8 mouse cellular contexts compared by ENCODE assay signal in the genomic region with DNA sequence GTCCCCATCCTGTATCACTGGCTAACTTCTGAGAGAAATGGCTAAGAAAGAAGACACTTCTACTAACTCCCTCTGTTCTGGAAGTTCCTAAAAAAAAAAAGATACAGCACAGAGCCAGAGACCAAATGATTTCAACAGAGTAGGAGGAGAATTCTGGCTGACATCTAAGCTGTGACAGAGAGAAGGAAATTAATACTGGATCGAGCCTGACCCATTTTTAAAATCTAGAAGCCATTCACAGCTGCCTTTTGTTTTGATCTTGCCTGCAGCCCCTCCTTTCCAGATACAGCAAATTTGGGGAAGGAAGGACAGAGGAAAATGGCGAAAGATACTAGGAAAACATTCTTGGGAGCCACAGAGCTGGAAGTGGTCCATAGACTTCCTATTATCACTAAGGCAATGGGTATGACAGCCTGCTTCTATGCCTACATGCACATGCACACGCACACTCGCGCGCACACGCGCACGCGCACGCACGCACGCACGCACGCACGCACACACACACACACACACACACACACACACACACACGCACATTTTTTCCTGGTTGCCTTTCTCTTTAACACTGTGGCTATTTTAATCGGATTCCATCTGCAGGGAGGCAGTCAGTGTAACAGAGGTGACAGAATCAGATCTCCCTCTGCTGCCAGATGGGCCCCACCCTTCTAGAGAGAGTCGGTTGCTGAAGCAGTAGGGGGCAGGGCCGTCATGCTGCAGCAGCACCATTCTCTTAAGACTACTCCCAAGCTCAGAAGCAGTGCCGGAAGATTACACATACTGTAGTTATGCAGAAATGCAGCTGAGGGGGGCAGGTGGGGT. TPM values are rescaled to one million over a fixed set of nuclear protein-coding genes. Genes with fewer than 3 reads are reported as not detected.
DNase-seq lines count a peak whose midpoint lies in the region; ATAC-seq and TF ChIP-seq lines count a peak whose summit lies in the region.

No protein-coding gene starts in this region.

- H3K4me3 ChIP-seq in embryonic facial prominence, embryonic 10.5 days = peak overlapping the region; percentile 96; the same call in 1 of the 2 replicates
- peak overlapping the region; percentile 18 for H3K4me3 ChIP-seq in kidney, postnatal 0 days (replicated peaks; ENCODE audit: low read depth, low read length)
- H3K4me3 ChIP-seq in liver, embryonic 14.5 days (ENCODE audit: insufficient read depth in 1 of 2, low read depth in 2 of 2, low read length in 2 of 2) = peak overlapping the region; percentile 49 to 61; a peak in 3 of 4 replicates
- H3K4me3 ChIP-seq in neural tube, embryonic 15.5 days (replicated peaks) = peak overlapping the region; percentile 93

- no peak overlapping the region for H3K9ac ChIP-seq in kidney, postnatal 0 days (ENCODE audit: low read depth, low read length)
- H3K9ac ChIP-seq in liver, embryonic 14.5 days (replicated peaks) = peak overlapping the region; percentile 35
- peak overlapping the region; percentile 83 for H3K9ac ChIP-seq in neural tube, embryonic 15.5 days (replicated peaks)

- peak overlapping the region; percentile 52; the same call in 1 of the 2 replicates for H3K27ac ChIP-seq in embryonic facial prominence, embryonic 10.5 days (replicated peaks)
- H3K27ac ChIP-seq in kidney, postnatal 0 days = peak overlapping the region; percentile 47; the same call in 1 of the 2 replicates
- H3K27ac ChIP-seq in liver, embryonic 14.5 days = no peak overlapping the region
- H3K27ac ChIP-seq in neural tube, embryonic 15.5 days (replicated peaks) = peak overlapping the region; percentile 88

- peaks cover 8% of the 10 kb centered on the region for H3K36me3 ChIP-seq in embryonic facial prominence, embryonic 10.5 days (replicated peaks)
- H3K36me3 ChIP-seq in kidney, postnatal 0 days (ENCODE audit: insufficient read depth, low read length) = no peaks in the 10 kb centered on the region
- peaks cover 6% of the 10 kb centered on the region; the same call in 1 of the 2 replicates for H3K36me3 ChIP-seq in liver, embryonic 14.5 days (replicated peaks; ENCODE audit: control insufficient read depth, insufficient read depth, low read depth)
- H3K36me3 ChIP-seq in neural tube, embryonic 15.5 days = no peaks in the 10 kb centered on the region

- peak; percentile 26 for DNase-seq in thymus, postnatal 14 days
- no peak for DNase-seq in thymus, postnatal 10 days (ENCODE audit: low spot score in 2 of 2)
- DNase-seq in embryonic facial prominence, embryonic 10.5 days (ENCODE audit: low spot score) = peak; percentile 29
- DNase-seq in heart, adult 8-10 months (ENCODE audit: low spot score) = peak; percentile 65
- DNase-seq in kidney, postnatal 0 days (ENCODE audit: low spot score) = peak; percentile 85
- DNase-seq in liver, embryonic 14.5 days (ENCODE audit: low read depth in 3 of 3, low spot score in 3 of 3) = peak; percentile 51 to 55 (median 54)
- no peak for DNase-seq in spleen, postnatal 14 days (ENCODE audit: low spot score in 2 of 2)

- H3K4me2 ChIP-seq in kidney, postnatal 0 days (ENCODE audit: low read length) = peak overlapping the region; percentile 83
- H3K4me2 ChIP-seq in liver, embryonic 14.5 days (ENCODE audit: low read depth) = peak overlapping the region; percentile 84
- peak overlapping the region; percentile 82 for H3K4me2 ChIP-seq in neural tube, embryonic 15.5 days

- peak; percentile 16; the same call in 1 of the 2 replicates for TF ChIP-seq EP300 in liver, embryonic 14.5 days (IDR thresholded peaks at IDR 0.05; ENCODE audit: low read depth)

- peaks cover 7% of the 10 kb centered on the region for H3K27me3 ChIP-seq in embryonic facial prominence, embryonic 10.5 days (replicated peaks; ENCODE audit: low read depth, poor library complexity, severe bottlenecking)
- H3K27me3 ChIP-seq in kidney, postnatal 0 days (ENCODE audit: insufficient read depth, low read length) = no peaks in the 10 kb centered on the region
- H3K27me3 ChIP-seq in liver, embryonic 14.5 days (ENCODE audit: control insufficient read depth, insufficient read depth, low read length) = no peaks in the 10 kb centered on the region
- H3K27me3 ChIP-seq in neural tube, embryonic 15.5 days (replicated peaks) = no peaks in the 10 kb centered on the region

- no peaks in the 10 kb centered on the region for H3K9me3 ChIP-seq in embryonic facial prominence, embryonic 10.5 days
- H3K9me3 ChIP-seq in kidney, postnatal 0 days (replicated peaks; ENCODE audit: low read length) = no peaks in the 10 kb centered on the region
- no peaks in the 10 kb centered on the region for H3K9me3 ChIP-seq in liver, embryonic 14.5 days (ENCODE audit: control insufficient read depth, low read length)
- H3K9me3 ChIP-seq in neural tube, embryonic 15.5 days (replicated peaks) = no peaks in the 10 kb centered on the region

- TF ChIP-seq CTCF in kidney, postnatal 0 days (IDR thresholded peaks at IDR 0.05; ENCODE audit: low read depth) = peak; percentile 18; the same call in 1 of the 2 replicates
- TF ChIP-seq CTCF in liver, embryonic 14.5 days (IDR thresholded peaks at IDR 0.05; ENCODE audit: low read depth) = peak; percentile 33

- ATAC-seq in kidney, postnatal 0 days (replicated peaks; ENCODE audit: low FRiP score, low read depth) = peak; percentile 52
- peak; percentile 29; the same call in 1 of the 2 replicates for ATAC-seq in liver, embryonic 14.5 days (ENCODE audit: insufficient read depth)
- ATAC-seq in neural tube, embryonic 15.5 days (ENCODE audit: low FRiP score) = peak; percentile 26

- 74% methylated on average over 21 of the region's 21 CpGs for WGBS in embryonic facial prominence, embryonic 10.5 days
- 66% methylated on average over 21 of the region's 21 CpGs for WGBS in kidney, postnatal 0 days
- 44% methylated on average over 21 of the region's 21 CpGs for WGBS in liver, embryonic 14.5 days (ENCODE audit: insufficient replicate concordance)
- WGBS in neural tube, embryonic 15.5 days = 57% methylated on average over 21 of the region's 21 CpGs

- peaks cover 69% of the 10 kb centered on the region for H3K4me1 ChIP-seq in embryonic facial prominence, embryonic 10.5 days
- H3K4me1 ChIP-seq in kidney, postnatal 0 days (replicated peaks; ENCODE audit: insufficient read depth, low read length) = peaks cover 37% of the 10 kb centered on the region
- peaks cover 22 to 47% of the 10 kb centered on the region in 2 experiments for H3K4me1 ChIP-seq in liver, embryonic 14.5 days (replicated peaks; ENCODE audit: control insufficient read depth in 2 of 2, insufficient read depth in 2 of 2, low read length in 1 of 2)
- peaks cover 82% of the 10 kb centered on the region for H3K4me1 ChIP-seq in neural tube, embryonic 15.5 days

RNA-seq across cellular contexts. Expression of gene Cry2, which starts 2.9 kb away (rescaled TPM):
- 23.4 and 23.7 TPM in 2 replicates for polyA plus RNA-seq in embryonic facial prominence, embryonic 10.5 days (2016; fragmentation: Nextera tagmentation; extraction: Ambion mirVana)
- 10 to 100 TPM; 22.6 to 35.6 (median 32.8) TPM for total RNA-seq in heart, adult 8-10 months (2022)
- 10.1 and 12.8 TPM in 2 replicates for polyA plus RNA-seq in kidney, postnatal 0 days (2015; fragmentation: Nextera tagmentation; extraction: Ambion mirVana)
- 5.9 and 6.2 TPM in 2 replicates for polyA plus RNA-seq in liver, embryonic 14.5 days (2012; rRNA removed)
- 6.0 and 7.2 TPM in 2 replicates for polyA plus RNA-seq in liver, embryonic 14.5 days (2014; fragmentation: Nextera tagmentation; extraction: Ambion mirVana)
- polyA plus RNA-seq in neural tube, embryonic 15.5 days (2015; fragmentation: Nextera tagmentation; extraction: Ambion mirVana) = 43.0 and 46.0 TPM in 2 replicates

RNA-seq across cellular contexts. Expression of gene Slc35c1, which starts 29.4 kb away (rescaled TPM):
- 12.6 and 13.5 TPM in 2 replicates for polyA plus RNA-seq in embryonic facial prominence, embryonic 10.5 days (2016; fragmentation: Nextera tagmentation; extraction: Ambion mirVana)
- 1 to 10 TPM; 5.5 to 6.8 (median 6.2) TPM for total RNA-seq in heart, adult 8-10 months (2022)
- 14.8 and 15.5 TPM in 2 replicates for polyA plus RNA-seq in kidney, postnatal 0 days (2015; fragmentation: Nextera tagmentation; extraction: Ambion mirVana)
- 7.0 and 7.7 TPM in 2 replicates for polyA plus RNA-seq in liver, embryonic 14.5 days (2012; rRNA removed)
- 8.6 and 9.9 TPM in 2 replicates for polyA plus RNA-seq in liver, embryonic 14.5 days (2014; fragmentation: Nextera tagmentation; extraction: Ambion mirVana)
- 16.6 and 22.1 TPM in 2 replicates for polyA plus RNA-seq in neural tube, embryonic 15.5 days (2015; fragmentation: Nextera tagmentation; extraction: Ambion mirVana)

RNA-seq across cellular contexts. Expression of gene Mapk8ip1, which starts 29.9 kb away (rescaled TPM):
- polyA plus RNA-seq in embryonic facial prominence, embryonic 10.5 days (2016; fragmentation: Nextera tagmentation; extraction: Ambion mirVana) = 36.0 and 37.1 TPM in 2 replicates
- total RNA-seq in heart, adult 8-10 months (2022) = 1 to 10 TPM; 3.4 to 4.6 (median 3.9) TPM
- polyA plus RNA-seq in kidney, postnatal 0 days (2015; fragmentation: Nextera tagmentation; extraction: Ambion mirVana) = 25.9 and 28.2 TPM in 2 replicates
- polyA plus RNA-seq in liver, embryonic 14.5 days (2012; rRNA removed) = 1.2 TPM in 2 replicates
- polyA plus RNA-seq in liver, embryonic 14.5 days (2014; fragmentation: Nextera tagmentation; extraction: Ambion mirVana) = 0.43 and 0.62 TPM in 2 replicates
- 134 and 169 TPM in 2 replicates for polyA plus RNA-seq in neural tube, embryonic 15.5 days (2015; fragmentation: Nextera tagmentation; extraction: Ambion mirVana)

RNA-seq across cellular contexts. Expression of gene 1700029I15Rik, which starts 48.6 kb away (rescaled TPM):
- polyA plus RNA-seq in embryonic facial prominence, embryonic 10.5 days (2016; fragmentation: Nextera tagmentation; extraction: Ambion mirVana) = 2.5 and 3.6 TPM in 2 replicates
- total RNA-seq in heart, adult 8-10 months (2022) = 1 to 10 TPM in 2 of 4 experiments, under 1 TPM in 2; 0.26 to 1.5 (median 0.86) TPM
- 1.8 and 2.5 TPM in 2 replicates for polyA plus RNA-seq in kidney, postnatal 0 days (2015; fragmentation: Nextera tagmentation; extraction: Ambion mirVana)
- 0.63 and 1.1 TPM in 2 replicates for polyA plus RNA-seq in liver, embryonic 14.5 days (2012; rRNA removed)
- polyA plus RNA-seq in liver, embryonic 14.5 days (2014; fragmentation: Nextera tagmentation; extraction: Ambion mirVana) = 0.66 and 0.85 TPM in 2 replicates
- polyA plus RNA-seq in neural tube, embryonic 15.5 days (2015; fragmentation: Nextera tagmentation; extraction: Ambion mirVana) = 7.1 and 8.0 TPM in 2 replicates

RNA-seq across cellular contexts. Expression of gene Large2, which starts 56.3 kb away (rescaled TPM):
- 10.2 and 12.4 TPM in 2 replicates for polyA plus RNA-seq in embryonic facial prominence, embryonic 10.5 days (2016; fragmentation: Nextera tagmentation; extraction: Ambion mirVana)
- under 1 TPM in 1 of 4 experiments, not detected in 3; 0.75 TPM for total RNA-seq in heart, adult 8-10 months (2022)
- 30.6 and 34.3 TPM in 2 replicates for polyA plus RNA-seq in kidney, postnatal 0 days (2015; fragmentation: Nextera tagmentation; extraction: Ambion mirVana)
- polyA plus RNA-seq in liver, embryonic 14.5 days (2012; rRNA removed) = 3.1 and 3.2 TPM in 2 replicates
- polyA plus RNA-seq in liver, embryonic 14.5 days (2014; fragmentation: Nextera tagmentation; extraction: Ambion mirVana) = 1.9 and 2.3 TPM in 2 replicates
- polyA plus RNA-seq in neural tube, embryonic 15.5 days (2015; fragmentation: Nextera tagmentation; extraction: Ambion mirVana) = 0.95 and 2.5 TPM in 2 replicates

Comparison
In these comparisons a context has a peak if more than half of its experiments do, and no peak if none do; other contexts are left out.
1. DNase-seq: peak in thymus, postnatal 14 days (single experiment), embryonic facial prominence, embryonic 10.5 days (single experiment), heart, adult 8-10 months (single experiment), kidney, postnatal 0 days (single experiment) and liver, embryonic 14.5 days (3 of 3); none in thymus, postnatal 10 days (0 of 2) and spleen, postnatal 14 days (0 of 2).
2. H3K4me3 ChIP-seq: peak in every context shown above with its lines; median percentile 96 in embryonic facial prominence, embryonic 10.5 days; 93 in neural tube, embryonic 15.5 days; 55 in liver, embryonic 14.5 days; 18 in kidney, postnatal 0 days.
3. RNA of gene Mapk8ip1, which starts 29.9 kb away (polyA plus RNA-seq): 134 to 169 TPM in neural tube, embryonic 15.5 days, 36.0 to 37.1 TPM in embryonic facial prominence, embryonic 10.5 days and 25.9 to 28.2 TPM in kidney, postnatal 0 days; 0.43 to 1.2 TPM in liver, embryonic 14.5 days; every median in the first group is over 10 times any median in the second.
4. Peak in every context shown above with its lines, with median percentiles within 50 percentile points of each other: ATAC-seq and H3K4me2 ChIP-seq.